Comparison of ENCODE assay signal across 23 mouse cellular contexts in genomic region chr16:25286517-25286916, GRCm38 (mm10). TPM values are rescaled to one million over a fixed set of nuclear protein-coding genes. Genes with fewer than 3 reads are reported as not detected.
"Had no signal": no experiment of that assay in that cellular context is flagged by ENCODE, and none has a peak within 500 bp of the region (broad histone marks: within the 10 kb centered on the region; RNA-seq: fewer than 3 reads in every experiment).

TSS of gene Tprg (plus strand) at chr16:25286817.

- H3K4me3 ChIP-seq: midbrain, embryonic 10.5 days; midbrain, embryonic 12.5 days; neural tube, embryonic 12.5 days; stomach, embryonic 15.5 days had no signal

- H3K9me3 ChIP-seq: midbrain, embryonic 10.5 days; midbrain, embryonic 12.5 days; neural tube, embryonic 12.5 days; stomach, embryonic 15.5 days had no signal

- H3K4me2 ChIP-seq: lung, embryonic 14.5 days; midbrain, embryonic 12.5 days; neural tube, embryonic 12.5 days; stomach, embryonic 15.5 days had no signal

- H3K27me3 ChIP-seq: midbrain, embryonic 12.5 days; neural tube, embryonic 12.5 days; stomach, embryonic 15.5 days had no signal

- H3K9ac ChIP-seq: liver, embryonic 14.5 days; lung, embryonic 14.5 days; midbrain, embryonic 12.5 days; neural tube, embryonic 12.5 days; stomach, embryonic 15.5 days had no signal

- H3K4me1 ChIP-seq: midbrain, embryonic 10.5 days; midbrain, embryonic 12.5 days; neural tube, embryonic 12.5 days; stomach, embryonic 15.5 days had no signal

- H3K36me3 ChIP-seq: midbrain, embryonic 10.5 days; midbrain, embryonic 12.5 days; neural tube, embryonic 12.5 days; stomach, embryonic 15.5 days had no signal

- DNase-seq: lung, adult 18-20 months; lung, embryonic 14.5 days; lung, postnatal 10 days; lung, postnatal 4 days; midbrain, embryonic 14.5 days; right cerebral cortex, postnatal 14 days; thymus, adult 2 months; thymus, postnatal 25 days; thymus, postnatal 4 days had no signal

- H3K27ac ChIP-seq: liver, embryonic 14.5 days; midbrain, embryonic 10.5 days; midbrain, embryonic 12.5 days; neural tube, embryonic 12.5 days; stomach, embryonic 15.5 days had no signal

RNA-seq across cellular contexts. Expression of gene Tprg, which starts in this region (rescaled TPM):
- total RNA-seq: megakaryocyte, adult 5-6 weeks; megakaryocyte-erythroid progenitor cell, adult 5-6 weeks; monocyte, adult 5-6 weeks; neutrophil, adult 5-6 weeks had no signal
- polyA plus RNA-seq: liver, embryonic 14.5 days; liver, embryonic 16.5 days; midbrain, embryonic 10.5 days; midbrain, embryonic 12.5 days; midbrain, embryonic 14.5 days; midbrain, postnatal 0 days; neural tube, embryonic 12.5 days; neural tube, embryonic 14.5 days; spleen, adult 2 months; testis, adult 2 months had no signal
